Mouse (Mus musculus) splenic B cell, adult 2 months (primary cell): ENCODE data around the gene 4930523C07Rik.

Source experiments
- DNase-seq: peaks from one replicate; pipeline ENCODE4 v3.0.0-alpha.2; 2011; ENCODE audit warnings: low read depth, low spot score
- H3K27me3 ChIP-seq: 2 replicates; pipeline ENCODE4 v1.6.1; 2012; ENCODE audit warnings: mild to moderate bottlenecking, low read length, moderate library complexity, mixed read lengths; ENCODE audit not compliant: control insufficient read depth, poor library complexity, insufficient read depth, severe bottlenecking
- H3K36me3 ChIP-seq: 2 replicates; pipeline ENCODE4 v1.6.1; 2012; ENCODE audit warnings: mild to moderate bottlenecking, low read length, moderate library complexity, mixed read lengths; ENCODE audit not compliant: control insufficient read depth, poor library complexity, insufficient read depth, severe bottlenecking

The 4930523C07Rik gene

DNA sequence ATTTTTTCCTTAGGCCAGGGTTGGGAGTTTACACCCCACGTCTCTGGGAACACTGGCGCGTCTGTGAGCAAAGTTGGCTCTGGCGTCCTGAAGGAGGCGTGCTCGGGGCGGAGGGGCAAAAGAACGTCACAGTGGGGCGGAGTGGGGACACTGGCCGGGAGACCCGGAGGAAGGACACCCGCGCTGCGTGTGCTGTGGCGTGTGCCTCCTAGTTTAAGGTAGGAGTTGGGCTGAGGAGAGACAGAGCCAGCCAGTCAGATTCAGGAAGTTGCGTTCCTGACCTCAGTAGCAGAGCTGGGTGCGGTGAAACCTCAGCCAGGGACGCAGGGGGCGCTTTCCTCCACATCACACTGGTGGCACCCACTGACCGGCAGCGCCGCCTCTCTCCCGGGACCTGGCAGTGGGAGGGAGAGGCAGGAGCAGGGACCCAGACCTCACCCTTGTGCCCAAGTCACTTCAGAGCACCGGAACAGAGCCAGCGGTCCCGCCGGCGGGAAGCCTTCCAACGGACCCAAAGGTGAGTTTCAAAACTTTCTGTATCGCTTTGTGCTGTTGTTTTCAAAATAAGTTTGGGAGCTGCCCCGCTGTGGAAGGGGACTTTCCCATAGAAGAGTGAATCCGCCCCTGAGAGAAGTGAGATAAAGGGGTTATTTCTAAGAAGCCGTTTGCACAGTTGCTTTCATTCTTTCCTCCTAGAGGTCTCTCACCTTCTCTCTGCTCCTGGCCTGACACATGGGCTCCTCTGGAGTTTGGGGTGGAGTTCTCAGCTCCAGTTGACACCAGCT is at the start of gene 4930523C07Rik:
4930523C07Rik (plus strand) TSS at position 146 of the 785 bp plus-strand sequence.
- Histone ChIP-seq H3K36me3 (no peaks in the 10 kb centered on the region; the same call in 1 of the 2 replicates), H3K27me3 (no peaks in the 10 kb centered on the region)
- peak; percentile 87 for DNase-seq

DNA sequence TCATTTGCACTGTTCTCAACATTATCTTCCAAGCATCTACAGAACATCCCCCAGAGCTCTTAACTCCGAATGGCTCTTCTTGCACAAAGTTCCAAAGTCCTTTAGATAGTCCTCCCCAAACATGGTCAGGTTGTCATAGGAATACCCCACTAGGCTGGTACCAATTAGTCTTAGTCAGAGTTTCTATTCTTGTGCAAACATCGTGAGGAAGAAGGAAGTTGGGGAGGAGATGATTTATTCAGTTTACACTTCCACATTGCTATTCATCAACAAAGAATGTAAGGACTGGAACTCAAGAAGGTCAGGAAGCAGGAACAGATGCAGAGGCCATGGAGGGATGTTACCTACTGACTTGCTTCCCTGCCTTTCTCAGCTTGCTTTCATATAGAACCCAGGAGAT is 46.9 kb upstream of the 4930523C07Rik start:
- no peak for DNase-seq
- H3K36me3 ChIP-seq: peaks cover 2% of the 10 kb centered on the region; the same call in 1 of the 2 replicates
- no peaks in the 10 kb centered on the region for H3K27me3 ChIP-seq

DNA sequence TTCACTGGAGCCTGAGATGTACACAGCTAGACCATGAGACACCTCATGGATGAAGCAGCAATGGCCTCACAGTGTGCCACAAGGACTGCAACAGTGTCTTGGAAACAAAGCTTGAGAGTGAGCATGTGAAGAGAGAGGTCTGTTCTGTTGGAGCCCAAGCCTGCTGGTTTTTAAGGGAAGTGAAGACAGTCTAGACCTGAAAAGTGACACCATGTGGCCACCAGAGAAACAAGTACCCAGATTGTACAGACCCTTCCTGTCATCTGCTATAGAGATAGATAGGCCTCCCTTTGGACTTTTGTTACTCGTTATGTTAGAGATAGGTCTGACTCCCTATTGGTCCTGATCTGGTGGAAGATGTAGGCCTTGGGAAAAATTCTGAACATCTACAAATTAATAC is 45.8 kb upstream of the 4930523C07Rik start:
- Histone ChIP-seq H3K36me3 (peaks cover 2% of the 10 kb centered on the region; the same call in 1 of the 2 replicates), H3K27me3 (no peaks in the 10 kb centered on the region)
- peak; percentile 64 for DNase-seq

DNA sequence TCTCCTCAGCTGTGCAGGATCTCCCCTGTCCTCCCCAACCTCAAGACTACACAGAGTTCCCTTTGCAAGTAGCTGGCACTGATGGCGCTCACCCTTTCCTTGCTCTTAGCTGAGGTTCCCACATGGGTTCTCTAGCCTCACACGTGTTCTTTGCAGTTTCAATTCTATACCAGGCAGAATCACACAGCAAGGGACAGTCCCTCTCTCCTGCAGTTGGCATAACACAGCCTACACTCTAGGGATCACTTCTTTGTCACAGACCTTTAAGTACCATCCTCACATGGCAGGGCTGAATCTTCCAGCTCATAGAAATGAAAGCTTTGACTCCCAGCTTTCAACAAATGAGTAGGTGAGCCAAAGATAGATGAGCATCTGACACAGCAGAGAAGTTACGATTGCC is 45.0 kb upstream of the 4930523C07Rik start:
- peak; percentile 63 for DNase-seq
- Histone ChIP-seq H3K27me3 (no peaks in the 10 kb centered on the region), H3K36me3 (no peaks in the 10 kb centered on the region)

DNA sequence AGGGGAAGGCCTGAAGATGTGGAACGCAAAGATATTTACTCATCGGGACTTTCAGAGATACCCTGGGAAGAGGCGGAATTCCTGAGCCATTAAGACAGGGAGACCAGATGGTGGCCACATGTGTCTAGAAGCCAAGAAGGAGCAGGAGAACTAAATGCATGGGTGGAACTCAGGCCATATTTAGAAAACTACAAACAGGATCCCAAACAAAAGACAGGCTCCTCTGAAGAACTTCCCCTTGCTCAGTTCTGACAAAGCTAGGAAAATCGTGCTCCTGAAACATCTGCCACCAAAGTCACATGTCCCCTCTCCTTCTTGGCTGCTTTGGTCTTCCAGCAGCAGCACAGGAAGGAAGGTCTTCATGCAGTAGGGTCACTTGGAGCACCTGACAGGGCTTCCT is 38.9 kb upstream of the 4930523C07Rik start:
- DNase-seq: no peak
- Histone ChIP-seq H3K36me3 (no peaks in the 10 kb centered on the region), H3K27me3 (no peaks in the 10 kb centered on the region)

DNA sequence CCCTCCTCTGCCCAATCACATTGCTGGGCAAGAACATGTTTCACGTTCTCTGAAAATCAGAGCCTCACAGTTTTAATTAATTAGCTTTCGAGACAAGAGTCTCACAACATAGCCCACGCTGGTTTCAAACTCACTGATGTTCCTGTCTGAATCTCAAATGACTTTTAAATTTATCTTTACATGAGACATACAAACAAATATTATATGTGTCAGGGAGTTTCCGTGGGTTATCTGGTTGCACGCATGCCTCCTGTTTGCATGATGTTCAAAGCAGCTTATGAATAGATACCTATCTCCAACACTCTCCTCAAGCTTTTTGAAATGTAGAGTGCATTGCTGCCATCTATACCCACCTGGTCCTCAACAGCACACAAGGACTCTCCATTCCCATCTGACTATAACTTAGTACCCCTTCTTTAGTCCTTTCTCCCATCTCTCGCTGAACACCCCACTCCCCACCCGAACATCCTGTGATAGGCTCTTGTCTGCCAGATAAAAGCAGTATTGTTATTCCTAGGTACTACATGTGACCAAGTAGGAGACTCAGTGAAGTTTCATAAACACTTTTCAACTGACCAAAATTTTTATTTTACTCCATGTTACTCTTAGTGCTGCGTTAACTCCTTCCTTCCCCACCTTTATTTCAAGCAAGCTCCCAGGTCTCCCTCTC is 37.1 kb upstream of the 4930523C07Rik start:
- no peaks in the 10 kb centered on the region for H3K36me3 ChIP-seq
- no peaks in the 10 kb centered on the region for H3K27me3 ChIP-seq
- no peak for DNase-seq

DNA sequence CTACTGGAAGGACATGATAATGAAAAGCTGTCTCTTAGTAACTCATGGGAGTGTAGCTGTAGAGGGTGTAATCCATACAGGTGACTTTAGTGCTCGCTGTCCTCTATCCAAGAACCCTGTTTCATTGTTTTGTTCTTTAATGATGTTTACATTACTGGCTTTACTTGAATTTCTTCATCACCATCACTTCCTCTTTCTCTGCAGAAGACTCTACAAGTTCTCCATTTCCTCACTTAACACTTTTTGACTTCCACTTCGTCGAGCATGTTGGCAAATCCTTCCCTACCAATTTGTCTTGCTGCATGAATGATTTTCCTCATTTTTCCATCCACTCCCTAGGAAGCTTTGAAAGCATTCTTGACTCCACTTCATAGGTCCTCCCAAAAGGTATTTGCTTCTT is 31.1 kb upstream of the 4930523C07Rik start:
- Histone ChIP-seq H3K27me3 (no peaks in the 10 kb centered on the region), H3K36me3 (no peaks in the 10 kb centered on the region)
- peak; percentile 48 for DNase-seq

DNA sequence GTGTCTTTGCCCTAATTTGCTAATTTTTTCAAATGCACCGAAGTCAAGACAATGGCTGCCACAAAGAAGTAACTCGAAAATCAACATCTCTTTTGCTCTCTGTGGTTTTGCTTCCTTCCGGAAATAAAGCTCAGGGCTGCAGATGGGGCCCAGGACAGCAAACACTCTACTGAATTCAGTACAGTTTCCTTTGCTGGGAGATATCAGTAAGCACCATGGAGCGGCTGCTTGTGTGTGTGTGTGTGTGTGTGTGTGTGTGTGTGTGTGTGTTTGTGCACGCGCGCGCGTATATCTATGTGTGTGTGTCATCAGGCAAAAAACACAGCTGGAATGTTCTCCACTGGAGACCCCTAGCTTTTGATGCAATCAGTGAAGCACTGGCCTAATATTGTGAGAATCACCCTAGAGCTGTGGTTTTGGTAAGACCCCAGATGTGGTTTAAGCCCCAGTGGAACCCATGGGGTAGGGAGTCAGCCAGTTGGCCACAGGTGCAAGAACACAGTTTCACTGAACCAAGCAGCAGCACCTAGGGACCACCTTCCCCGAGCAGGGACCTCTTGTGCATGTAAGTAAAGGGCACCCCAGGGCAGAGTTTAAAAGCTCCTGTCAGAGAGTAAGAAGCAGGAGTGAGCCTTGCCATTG is 19.7 kb upstream of the 4930523C07Rik start:
- H3K36me3 ChIP-seq: peaks cover 3% of the 10 kb centered on the region; the same call in 1 of the 2 replicates
- H3K27me3 ChIP-seq: no peaks in the 10 kb centered on the region
- peak; percentile 62 for DNase-seq

DNA sequence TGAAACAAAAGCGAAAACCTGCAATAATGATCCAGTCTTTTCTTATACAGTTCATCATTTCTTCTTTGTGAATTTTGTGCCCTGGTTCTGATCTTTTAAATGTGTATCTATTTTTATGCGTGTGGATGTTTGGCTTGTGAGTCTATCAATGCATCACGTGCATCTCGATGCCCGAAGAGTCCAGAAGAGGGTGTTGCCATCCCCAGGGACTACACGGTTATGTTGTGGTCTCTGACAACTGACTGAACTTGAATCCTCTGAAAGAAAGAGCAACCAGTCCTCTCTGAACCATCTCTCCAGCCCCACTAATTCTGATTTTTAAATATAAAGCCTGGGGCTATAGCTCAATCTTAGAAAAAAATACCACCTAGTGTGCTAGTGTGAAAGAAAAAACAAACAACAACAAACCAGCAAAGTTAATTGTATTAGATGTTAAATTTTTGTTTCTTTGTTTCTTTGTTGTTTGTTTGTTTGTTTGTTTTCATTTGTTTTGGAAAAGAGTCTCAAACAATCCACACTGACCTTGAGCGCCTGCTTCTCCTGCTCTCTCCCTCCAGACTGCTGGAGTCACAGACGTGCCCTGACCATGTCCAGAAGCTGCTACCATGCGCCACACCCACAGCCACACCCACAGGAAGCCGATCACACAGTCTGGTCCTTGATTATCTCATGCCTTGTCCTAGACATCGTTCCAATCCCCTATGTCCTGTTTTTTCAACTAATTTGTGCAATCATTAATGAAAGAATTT is 18.9 kb upstream of the 4930523C07Rik start:
- Histone ChIP-seq H3K36me3 (peaks cover 3% of the 10 kb centered on the region; the same call in 1 of the 2 replicates), H3K27me3 (no peaks in the 10 kb centered on the region)
- peak; percentile 85 for DNase-seq

DNA sequence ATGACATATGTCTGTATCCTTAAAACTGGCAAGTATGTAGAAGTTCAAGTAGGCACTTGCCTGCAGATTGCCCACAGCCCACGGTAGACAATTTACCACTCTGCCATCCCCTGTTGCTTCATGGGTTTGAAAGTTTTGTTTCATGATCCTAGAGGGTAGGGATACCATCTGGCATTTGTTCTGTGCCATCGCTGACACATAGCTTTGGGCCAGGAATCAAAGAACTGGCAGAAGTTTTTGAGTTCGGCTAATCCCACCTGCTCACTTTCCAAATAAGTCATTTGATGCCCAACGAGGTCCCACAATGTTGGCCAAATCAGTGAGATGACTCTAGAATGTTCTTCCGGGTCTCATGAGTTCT is 18.3 kb upstream of the 4930523C07Rik start:
- no peak for DNase-seq
- no peaks in the 10 kb centered on the region for H3K27me3 ChIP-seq
- H3K36me3 ChIP-seq: peaks cover 3% of the 10 kb centered on the region; the same call in 1 of the 2 replicates

DNA sequence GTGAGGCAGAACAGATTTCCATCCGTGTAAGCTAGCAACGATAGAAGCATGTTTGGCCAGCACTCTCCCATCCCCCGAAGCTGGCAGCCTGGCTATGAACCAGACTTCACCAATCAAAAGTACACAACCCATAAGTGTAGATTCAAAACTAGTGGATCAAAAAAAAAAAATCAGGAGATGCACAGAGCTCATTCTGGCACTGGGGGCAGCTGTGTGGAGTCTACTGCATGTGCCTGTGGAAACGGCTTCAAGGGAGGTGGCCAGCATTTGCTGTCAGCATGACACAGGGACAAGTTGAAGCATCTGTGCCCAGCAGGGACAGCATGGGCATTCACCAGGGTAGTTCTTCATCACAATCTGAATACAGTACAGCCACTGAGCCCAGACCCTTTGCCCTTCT is 16.2 kb upstream of the 4930523C07Rik start:
- Histone ChIP-seq H3K27me3 (no peaks in the 10 kb centered on the region), H3K36me3 (no peaks in the 10 kb centered on the region)
- DNase-seq: peak; percentile 5

DNA sequence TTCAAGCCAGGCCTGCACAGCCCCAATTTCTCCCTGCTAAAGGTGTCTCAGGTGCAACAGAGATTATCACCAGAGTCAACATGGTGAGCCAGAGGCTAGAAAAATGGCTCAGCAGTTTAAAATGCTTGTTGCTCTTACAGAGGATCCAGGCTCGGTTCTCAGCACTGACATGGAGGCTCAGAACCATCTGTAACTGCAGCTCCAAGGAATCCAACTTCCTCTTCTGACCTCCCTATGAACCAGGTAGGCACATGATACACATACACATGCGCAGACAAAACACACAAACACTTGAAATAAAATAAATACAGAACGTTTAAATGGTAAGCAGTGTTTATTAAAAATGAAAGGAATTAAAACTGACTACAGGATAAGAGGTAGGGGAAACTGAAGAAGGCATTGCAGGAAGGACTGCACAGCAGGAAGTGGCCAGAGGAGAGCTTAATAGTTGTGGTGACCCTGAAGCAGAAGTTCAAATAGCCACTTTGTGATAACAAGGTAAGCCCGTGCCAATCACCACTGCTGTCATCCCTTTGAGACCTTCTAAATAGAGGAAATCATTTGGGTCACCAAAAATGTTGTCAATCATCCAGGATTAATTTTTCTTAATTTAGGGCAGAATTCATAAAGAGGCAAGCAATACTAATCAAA is 10.1 kb upstream of the 4930523C07Rik start:
- H3K27me3 ChIP-seq: no peaks in the 10 kb centered on the region
- DNase-seq: no peak

DNA sequence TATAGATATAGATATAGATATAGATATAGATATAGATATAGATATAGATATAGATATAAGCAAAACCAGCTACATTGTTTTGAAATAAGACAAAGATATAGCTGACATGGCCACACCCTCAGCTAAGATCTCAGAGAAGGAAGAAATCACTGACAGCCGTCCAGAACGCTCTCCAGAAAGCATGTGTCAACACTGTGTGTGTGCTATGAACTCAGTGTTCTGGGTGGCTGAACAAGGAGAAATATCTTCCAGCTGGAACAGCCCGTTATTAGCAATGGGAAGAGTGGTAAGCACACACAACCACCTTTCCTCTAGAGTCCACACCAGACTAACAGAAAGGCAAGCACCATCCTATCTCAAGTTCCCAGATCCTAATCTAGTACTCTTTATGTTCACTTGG is 8.6 kb upstream of the 4930523C07Rik start:
- Histone ChIP-seq H3K36me3 (no peaks in the 10 kb centered on the region), H3K27me3 (no peaks in the 10 kb centered on the region)
- no peak for DNase-seq

More for the DNA sequence above, 10.1 kb upstream of the 4930523C07Rik start:
- no peaks in the 10 kb centered on the region for H3K36me3 ChIP-seq

DNA sequence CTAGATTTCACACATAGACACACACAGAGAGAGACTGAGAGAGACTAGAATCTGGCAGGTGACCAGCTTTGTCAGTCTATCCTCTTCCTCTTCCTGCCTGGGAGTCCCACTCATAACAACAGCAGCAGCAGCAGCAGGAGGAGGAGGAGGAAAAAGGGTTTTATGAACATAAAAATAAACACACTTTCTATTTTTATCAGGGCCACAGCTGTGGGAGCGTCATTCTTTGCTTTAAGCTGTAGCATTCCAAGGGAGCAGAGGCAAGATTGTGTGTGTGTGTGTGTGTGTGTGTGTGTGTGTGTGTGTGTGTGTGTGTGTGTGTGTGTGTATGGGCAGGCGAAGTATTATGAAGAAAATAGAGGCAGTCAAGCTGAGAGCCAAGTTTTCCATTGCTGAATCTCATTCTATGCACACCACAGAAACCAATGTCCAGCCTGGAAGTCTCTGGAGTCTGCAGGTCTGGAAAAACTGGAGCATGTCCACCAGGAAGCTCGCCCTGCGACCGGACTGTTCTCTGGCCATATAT is 7.1 kb upstream of the 4930523C07Rik start:
- no peaks in the 10 kb centered on the region for H3K36me3 ChIP-seq
- no peaks in the 10 kb centered on the region for H3K27me3 ChIP-seq
- peak; percentile 36 for DNase-seq
